Mouse (Mus musculus): ENCODE measurements at regions not wholly inside any gene's neighbourhood (a gene's known extent, or its start where the extent isn't known, plus 50 kb on each side); places are given as distances from the start of the nearest gene placed in this dataset.

DNA sequence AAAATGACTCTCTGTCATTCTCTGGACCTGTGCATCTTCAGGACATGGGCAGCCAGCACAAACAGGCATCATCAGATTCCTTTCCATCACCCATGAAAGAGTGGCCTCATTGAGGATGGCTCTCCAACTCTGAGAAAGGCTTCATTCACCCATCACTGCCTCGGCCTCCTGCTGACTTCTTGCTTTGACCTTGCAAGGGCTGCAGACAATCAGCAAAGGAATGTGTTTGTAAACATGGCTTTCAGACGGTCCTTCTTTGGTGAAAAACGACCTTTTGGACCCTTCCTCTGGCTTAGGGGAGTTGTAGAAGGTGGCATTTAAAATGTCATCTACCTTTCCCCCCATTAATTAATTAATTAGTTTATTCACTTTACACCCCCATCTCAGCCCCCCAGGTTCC, 134.3 kb downstream of the Moxd1 start:
- 15% methylated on average over 3 of the region's 3 CpGs for WGBS (ENCODE audit: insufficient replicate concordance)

DNA sequence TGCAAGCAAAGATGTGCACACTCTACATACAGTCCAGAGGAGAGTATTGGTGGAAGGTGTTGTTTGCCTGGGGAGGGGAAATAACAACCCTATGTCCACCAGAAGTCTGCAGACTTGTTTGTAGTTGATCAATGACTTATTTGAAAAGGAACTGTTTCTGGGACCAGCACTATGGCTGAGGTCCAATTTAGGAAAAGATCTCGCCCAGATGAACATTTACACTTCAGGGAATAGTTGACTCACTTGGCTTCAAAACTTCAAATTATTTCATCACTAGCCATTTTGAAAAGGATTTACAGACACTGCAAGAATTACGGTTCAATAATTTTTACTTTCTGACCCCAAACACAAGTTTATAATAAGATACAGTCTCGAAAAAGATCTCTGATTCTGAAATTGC, 138.1 kb downstream of the Moxd1 start:
- Histone ChIP-seq H3K4me2 (no peak overlapping the region), H3K9me3 (replicated peaks; ENCODE audit: control insufficient read depth, low read length) (no peaks in the 10 kb centered on the region), H3K27me3 (ENCODE audit: control insufficient read depth, insufficient read depth, low read length) (no peaks in the 10 kb centered on the region), H3K36me3 (ENCODE audit: control insufficient read depth, insufficient read depth, low read length) (no peaks in the 10 kb centered on the region), H3K27ac (ENCODE audit: low read depth, low read length) (no peak overlapping the region), H3K4me3 (ENCODE audit: low read depth, low read length) (no peak overlapping the region), H3K4me1 (ENCODE audit: control insufficient read depth, insufficient read depth, low read length) (no peaks in the 10 kb centered on the region), H3K9ac (ENCODE audit: low read depth, low read length) (no peak overlapping the region)
- ATAC-seq (replicated peaks; ENCODE audit: insufficient number of reproducible peaks, low FRiP score, low TSS enrichment), result no peak
- WGBS (ENCODE audit: insufficient replicate concordance), result 78% methylated on average over 3 of the region's 3 CpGs

More for the DNA sequence above, 134.3 kb downstream of the Moxd1 start:
- H3K9ac ChIP-seq (ENCODE audit: low read depth, low read length), result no peak overlapping the region
- no peaks in the 10 kb centered on the region for H3K27me3 ChIP-seq (ENCODE audit: control insufficient read depth, insufficient read depth, low read length)
- no peak overlapping the region for H3K4me3 ChIP-seq (ENCODE audit: low read depth, low read length)
- H3K4me2 ChIP-seq, result no peak overlapping the region
- no peaks in the 10 kb centered on the region for H3K36me3 ChIP-seq (ENCODE audit: control insufficient read depth, insufficient read depth, low read length)
- H3K4me1 ChIP-seq (ENCODE audit: control insufficient read depth, insufficient read depth, low read length), result no peaks in the 10 kb centered on the region
- ATAC-seq (replicated peaks; ENCODE audit: insufficient number of reproducible peaks, low FRiP score, low TSS enrichment), result no peak
- H3K9me3 ChIP-seq (replicated peaks; ENCODE audit: control insufficient read depth, low read length), result no peaks in the 10 kb centered on the region
- no peak overlapping the region for H3K27ac ChIP-seq (ENCODE audit: low read depth, low read length)

DNA sequence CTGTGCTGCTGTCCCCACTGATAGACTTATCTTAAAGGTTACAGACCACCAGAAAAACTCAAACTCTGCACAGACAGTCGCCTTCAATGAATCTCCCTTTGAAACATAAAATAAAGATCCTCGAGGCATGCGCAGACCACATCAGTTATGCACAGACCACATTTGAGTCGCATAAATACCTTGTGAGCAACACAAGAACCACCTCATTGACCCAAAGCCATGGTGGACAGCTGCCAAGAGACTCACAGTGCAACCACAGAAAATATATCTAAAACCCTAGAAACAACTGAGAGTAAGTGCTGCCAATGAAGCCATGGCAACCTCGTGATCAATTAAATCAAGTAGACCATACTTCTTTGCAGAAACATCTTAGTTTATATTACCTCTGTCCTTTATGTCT, 142.1 kb downstream of the Moxd1 start:
- no peaks in the 10 kb centered on the region for H3K36me3 ChIP-seq (ENCODE audit: control insufficient read depth, insufficient read depth, low read length)
- H3K27me3 ChIP-seq (ENCODE audit: control insufficient read depth, insufficient read depth, low read length), result no peaks in the 10 kb centered on the region
- no peak overlapping the region for H3K27ac ChIP-seq (ENCODE audit: low read depth, low read length)
- H3K4me3 ChIP-seq (ENCODE audit: low read depth, low read length), result no peak overlapping the region
- no peak overlapping the region for H3K9ac ChIP-seq (ENCODE audit: low read depth, low read length)
- H3K9me3 ChIP-seq (replicated peaks; ENCODE audit: control insufficient read depth, low read length), result no peaks in the 10 kb centered on the region
- H3K4me2 ChIP-seq, result no peak overlapping the region
- WGBS (ENCODE audit: insufficient replicate concordance), result 58% methylated on average over 5 of the region's 5 CpGs
- ATAC-seq (replicated peaks; ENCODE audit: insufficient number of reproducible peaks, low FRiP score, low TSS enrichment), result no peak
- no peaks in the 10 kb centered on the region for H3K4me1 ChIP-seq (ENCODE audit: control insufficient read depth, insufficient read depth, low read length)

DNA sequence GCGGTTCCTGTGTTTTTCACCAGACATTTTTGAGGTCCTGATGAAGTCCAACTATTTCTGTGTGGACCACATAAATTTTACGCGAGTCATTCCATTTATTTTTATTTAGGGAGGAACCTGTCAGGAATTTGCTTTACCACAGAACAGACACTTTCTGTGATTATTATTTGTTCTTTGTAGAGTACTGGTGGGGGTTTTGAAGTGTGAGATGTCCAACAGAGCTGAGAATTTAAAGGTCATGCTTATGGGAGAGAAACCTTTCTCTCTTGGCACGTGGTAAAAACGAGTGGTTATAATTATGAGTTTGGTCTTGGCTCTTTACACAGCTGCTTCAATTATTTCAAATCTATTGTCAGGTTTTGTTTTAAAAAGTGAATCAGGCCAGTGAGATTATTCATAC, 143.7 kb downstream of the Moxd1 start:
- Histone ChIP-seq H3K4me3 (ENCODE audit: low read depth, low read length) (no peak overlapping the region), H3K27ac (ENCODE audit: low read depth, low read length) (no peak overlapping the region), H3K9ac (ENCODE audit: low read depth, low read length) (no peak overlapping the region), H3K4me2 (no peak overlapping the region), H3K4me1 (ENCODE audit: control insufficient read depth, insufficient read depth, low read length) (no peaks in the 10 kb centered on the region), H3K36me3 (ENCODE audit: control insufficient read depth, insufficient read depth, low read length) (no peaks in the 10 kb centered on the region), H3K9me3 (replicated peaks; ENCODE audit: control insufficient read depth, low read length) (no peaks in the 10 kb centered on the region), H3K27me3 (ENCODE audit: control insufficient read depth, insufficient read depth, low read length) (no peaks in the 10 kb centered on the region)
- ATAC-seq (replicated peaks; ENCODE audit: insufficient number of reproducible peaks, low FRiP score, low TSS enrichment), result no peak
- WGBS (ENCODE audit: insufficient replicate concordance), result 80% methylated on average over 5 of the region's 5 CpGs

DNA sequence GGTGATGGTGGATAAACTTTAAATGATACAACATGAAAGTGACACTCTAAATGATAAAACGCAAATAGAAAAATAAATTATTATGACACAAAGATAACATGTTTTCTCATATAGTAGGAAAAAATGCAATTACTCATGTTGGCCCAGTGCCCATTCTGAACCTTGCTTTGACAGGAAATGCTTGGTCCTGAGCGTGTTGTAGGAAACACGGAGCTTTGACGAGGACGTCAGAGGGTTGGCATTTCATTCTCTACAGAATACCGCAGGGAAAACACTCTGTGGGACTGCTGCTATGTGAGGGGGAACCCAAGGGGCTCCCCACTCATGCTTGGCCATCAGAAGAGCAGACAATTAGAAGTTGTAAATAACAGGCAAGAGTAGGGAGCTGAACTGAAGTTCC, 150.6 kb downstream of the Moxd1 start:
- Histone ChIP-seq H3K4me2 (no peak overlapping the region), H3K9me3 (replicated peaks; ENCODE audit: control insufficient read depth, low read length) (no peaks in the 10 kb centered on the region), H3K4me3 (ENCODE audit: low read depth, low read length) (no peak overlapping the region), H3K36me3 (ENCODE audit: control insufficient read depth, insufficient read depth, low read length) (no peaks in the 10 kb centered on the region), H3K9ac (ENCODE audit: low read depth, low read length) (no peak overlapping the region), H3K4me1 (ENCODE audit: control insufficient read depth, insufficient read depth, low read length) (no peaks in the 10 kb centered on the region), H3K27ac (ENCODE audit: low read depth, low read length) (no peak overlapping the region), H3K27me3 (ENCODE audit: control insufficient read depth, insufficient read depth, low read length) (no peaks in the 10 kb centered on the region)
- WGBS (ENCODE audit: insufficient replicate concordance), result 47% methylated on average over 6 of the region's 6 CpGs
- no peak for ATAC-seq (replicated peaks; ENCODE audit: insufficient number of reproducible peaks, low FRiP score, low TSS enrichment)

DNA sequence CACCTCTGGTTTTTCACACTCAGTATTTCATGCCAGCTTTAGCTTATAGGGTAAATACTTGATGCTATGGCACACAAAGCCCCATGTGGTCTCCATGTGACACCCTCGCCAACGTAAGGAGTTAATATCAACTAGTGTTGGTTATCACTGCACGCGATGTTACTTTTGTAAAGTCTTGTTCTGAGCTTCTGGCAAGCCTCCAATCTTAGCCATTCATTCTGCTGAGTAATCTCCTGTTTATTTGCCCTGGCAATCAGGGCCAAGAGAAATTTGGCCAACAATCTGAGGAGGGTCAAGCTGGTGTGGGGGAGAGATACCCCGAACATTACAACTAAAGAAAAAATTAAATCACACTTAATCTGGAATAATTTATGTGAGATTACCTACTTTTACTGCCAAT, 156.0 kb downstream of the Moxd1 start:
- Histone ChIP-seq H3K9me3 (replicated peaks; ENCODE audit: control insufficient read depth, low read length) (no peaks in the 10 kb centered on the region), H3K4me3 (ENCODE audit: low read depth, low read length) (no peak overlapping the region), H3K4me1 (ENCODE audit: control insufficient read depth, insufficient read depth, low read length) (no peaks in the 10 kb centered on the region), H3K9ac (ENCODE audit: low read depth, low read length) (no peak overlapping the region), H3K27ac (ENCODE audit: low read depth, low read length) (no peak overlapping the region), H3K36me3 (ENCODE audit: control insufficient read depth, insufficient read depth, low read length) (no peaks in the 10 kb centered on the region), H3K27me3 (ENCODE audit: control insufficient read depth, insufficient read depth, low read length) (no peaks in the 10 kb centered on the region), H3K4me2 (no peak overlapping the region)
- 68% methylated on average over 5 of the region's 5 CpGs for WGBS (ENCODE audit: insufficient replicate concordance)
- ATAC-seq (replicated peaks; ENCODE audit: insufficient number of reproducible peaks, low FRiP score, low TSS enrichment), result no peak

DNA sequence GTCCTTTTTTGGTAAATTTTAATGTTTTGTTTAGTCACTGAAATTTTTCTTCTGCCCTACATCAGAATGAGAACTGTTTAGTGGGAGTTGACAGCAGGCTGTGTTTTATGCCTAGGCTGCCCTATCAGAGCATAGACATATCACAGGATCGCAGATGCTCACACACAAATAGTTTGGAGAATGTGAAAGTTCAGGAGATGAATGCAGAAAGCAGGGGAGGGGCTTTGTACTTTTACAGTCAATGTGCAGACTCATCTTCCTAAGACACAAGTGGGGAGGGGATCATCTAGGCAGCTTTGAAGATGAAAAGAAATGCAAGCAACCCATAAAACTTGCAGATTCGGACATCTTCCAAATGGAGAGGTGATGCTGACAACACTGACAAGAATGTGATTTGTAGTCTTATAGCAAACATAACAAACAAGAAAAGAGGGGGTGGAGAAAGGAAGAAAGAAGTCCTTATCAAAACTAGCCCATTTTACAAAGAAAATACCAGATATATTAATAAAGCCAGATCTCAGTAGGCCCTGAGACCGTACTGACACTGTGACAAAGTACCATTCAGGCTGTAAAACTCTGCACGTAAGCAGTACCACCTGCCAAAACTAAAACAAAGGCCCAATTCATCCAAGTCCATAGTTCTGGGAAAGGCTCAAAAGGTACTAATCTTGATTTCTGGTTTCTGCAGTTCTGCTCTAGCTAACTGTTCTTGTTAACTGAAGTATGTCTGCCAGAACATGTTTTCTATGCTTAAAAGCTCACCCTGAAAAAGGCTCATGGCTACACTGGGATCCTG, 157.4 kb downstream of the Moxd1 start:
- Histone ChIP-seq H3K27ac (ENCODE audit: low read depth, low read length) (no peak overlapping the region), H3K4me1 (ENCODE audit: control insufficient read depth, insufficient read depth, low read length) (no peaks in the 10 kb centered on the region), H3K4me2 (no peak overlapping the region), H3K9ac (ENCODE audit: low read depth, low read length) (no peak overlapping the region), H3K27me3 (ENCODE audit: control insufficient read depth, insufficient read depth, low read length) (no peaks in the 10 kb centered on the region), H3K36me3 (ENCODE audit: control insufficient read depth, insufficient read depth, low read length) (no peaks in the 10 kb centered on the region), H3K4me3 (ENCODE audit: low read depth, low read length) (no peak overlapping the region), H3K9me3 (replicated peaks; ENCODE audit: control insufficient read depth, low read length) (no peaks in the 10 kb centered on the region)
- 63% methylated on average over 4 of the region's 4 CpGs for WGBS (ENCODE audit: insufficient replicate concordance)
- ATAC-seq (replicated peaks; ENCODE audit: insufficient number of reproducible peaks, low FRiP score, low TSS enrichment), result no peak

DNA sequence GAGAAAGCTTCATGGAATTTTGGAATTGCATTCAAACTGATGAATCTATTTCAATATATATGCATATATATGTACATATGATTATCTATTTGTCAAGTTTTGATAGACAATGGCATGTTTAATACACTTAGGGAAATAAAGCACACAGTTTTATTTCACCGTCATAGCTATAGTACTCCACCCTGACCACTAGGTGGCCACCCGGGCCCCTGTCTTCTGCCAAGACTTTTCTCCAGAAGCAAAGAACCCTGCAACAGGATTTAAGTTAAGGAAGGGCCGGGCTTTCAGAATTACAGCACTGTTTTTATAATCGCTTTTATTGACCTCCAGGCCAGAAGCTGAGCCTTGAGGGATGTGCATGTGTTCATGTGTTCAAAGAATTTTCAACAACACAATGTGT, 158.6 kb downstream of the Moxd1 start:
- Histone ChIP-seq H3K27ac (ENCODE audit: low read depth, low read length) (no peak overlapping the region), H3K4me3 (ENCODE audit: low read depth, low read length) (no peak overlapping the region), H3K4me2 (no peak overlapping the region), H3K4me1 (ENCODE audit: control insufficient read depth, insufficient read depth, low read length) (no peaks in the 10 kb centered on the region), H3K27me3 (ENCODE audit: control insufficient read depth, insufficient read depth, low read length) (no peaks in the 10 kb centered on the region), H3K9ac (ENCODE audit: low read depth, low read length) (no peak overlapping the region), H3K9me3 (replicated peaks; ENCODE audit: control insufficient read depth, low read length) (no peaks in the 10 kb centered on the region), H3K36me3 (ENCODE audit: control insufficient read depth, insufficient read depth, low read length) (no peaks in the 10 kb centered on the region)
- 19% methylated on average over 4 of the region's 4 CpGs for WGBS (ENCODE audit: insufficient replicate concordance)
- no peak for ATAC-seq (replicated peaks; ENCODE audit: insufficient number of reproducible peaks, low FRiP score, low TSS enrichment)

DNA sequence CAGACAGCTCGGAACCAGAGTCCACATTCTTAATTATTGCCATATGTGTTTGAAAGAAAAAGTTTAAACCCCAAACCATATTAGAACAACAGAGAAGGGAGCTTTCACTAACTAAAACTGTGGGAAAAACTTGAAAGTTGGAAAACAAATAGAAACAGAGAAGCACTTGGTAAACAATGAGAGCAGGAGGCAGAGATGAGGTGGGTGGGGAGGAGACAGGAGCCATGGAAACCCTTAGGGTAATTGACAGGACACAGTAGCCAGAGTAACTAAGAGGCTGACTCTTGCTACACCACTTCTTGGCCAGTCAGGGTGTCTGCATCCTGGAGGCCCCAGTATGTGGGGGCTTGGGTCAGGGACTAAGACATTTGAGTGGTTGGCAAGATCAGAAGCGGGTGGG, 160.7 kb downstream of the Moxd1 start:
- 86% methylated on average over 2 of the region's 2 CpGs for WGBS (ENCODE audit: insufficient replicate concordance)
- Histone ChIP-seq H3K4me1 (ENCODE audit: control insufficient read depth, insufficient read depth, low read length) (no peaks in the 10 kb centered on the region), H3K36me3 (ENCODE audit: control insufficient read depth, insufficient read depth, low read length) (no peaks in the 10 kb centered on the region), H3K27me3 (ENCODE audit: control insufficient read depth, insufficient read depth, low read length) (no peaks in the 10 kb centered on the region), H3K9ac (ENCODE audit: low read depth, low read length) (no peak overlapping the region), H3K4me3 (ENCODE audit: low read depth, low read length) (no peak overlapping the region), H3K9me3 (replicated peaks; ENCODE audit: control insufficient read depth, low read length) (no peaks in the 10 kb centered on the region), H3K4me2 (no peak overlapping the region), H3K27ac (ENCODE audit: low read depth, low read length) (no peak overlapping the region)
- ATAC-seq (replicated peaks; ENCODE audit: insufficient number of reproducible peaks, low FRiP score, low TSS enrichment), result no peak

Measured in heart, embryonic 11.5 days (tissue).